Mouse (Mus musculus) T-cell, adult 2 months (primary cell): Measurements from ENCODE around the gene S1pr5.

ENCODE experiments used
- DNase-seq: peaks from one replicate; pipeline ENCODE4 v3.0.0; 2022; ENCODE audit warnings: low spot score

Gene S1pr5

GRCm38 (mm10) chr9:21204528-21205272, 43.5 kb downstream of the S1pr5 start:
- DNase-seq = no peak

DNA sequence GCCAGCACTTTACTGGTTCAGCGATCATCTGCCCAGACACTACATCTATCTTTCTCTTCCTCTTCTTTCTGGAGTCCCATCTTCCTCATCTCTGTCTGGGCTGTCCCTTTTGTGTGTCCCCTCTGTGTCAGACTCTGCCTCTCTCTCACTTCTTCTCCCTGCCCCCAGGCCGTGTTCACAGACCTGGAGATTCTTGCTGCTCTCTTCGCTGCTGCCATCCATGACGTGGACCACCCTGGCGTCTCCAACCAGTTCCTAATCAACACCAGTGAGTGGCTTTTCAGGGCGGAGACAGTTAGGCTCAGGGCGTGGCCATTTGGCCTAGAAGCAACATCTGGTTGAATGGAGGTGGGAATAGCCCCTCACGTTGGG, 44.1 kb downstream of the S1pr5 start:
- no peak for DNase-seq

- DNase-seq = no peak
Measured at GRCm38 (mm10) chr9:21198960-21199359, 49.3 kb downstream of the S1pr5 start.

GRCm38 (mm10) chr9:21197981-21198380, 50.3 kb downstream of the S1pr5 start:
- no peak for DNase-seq

DNA sequence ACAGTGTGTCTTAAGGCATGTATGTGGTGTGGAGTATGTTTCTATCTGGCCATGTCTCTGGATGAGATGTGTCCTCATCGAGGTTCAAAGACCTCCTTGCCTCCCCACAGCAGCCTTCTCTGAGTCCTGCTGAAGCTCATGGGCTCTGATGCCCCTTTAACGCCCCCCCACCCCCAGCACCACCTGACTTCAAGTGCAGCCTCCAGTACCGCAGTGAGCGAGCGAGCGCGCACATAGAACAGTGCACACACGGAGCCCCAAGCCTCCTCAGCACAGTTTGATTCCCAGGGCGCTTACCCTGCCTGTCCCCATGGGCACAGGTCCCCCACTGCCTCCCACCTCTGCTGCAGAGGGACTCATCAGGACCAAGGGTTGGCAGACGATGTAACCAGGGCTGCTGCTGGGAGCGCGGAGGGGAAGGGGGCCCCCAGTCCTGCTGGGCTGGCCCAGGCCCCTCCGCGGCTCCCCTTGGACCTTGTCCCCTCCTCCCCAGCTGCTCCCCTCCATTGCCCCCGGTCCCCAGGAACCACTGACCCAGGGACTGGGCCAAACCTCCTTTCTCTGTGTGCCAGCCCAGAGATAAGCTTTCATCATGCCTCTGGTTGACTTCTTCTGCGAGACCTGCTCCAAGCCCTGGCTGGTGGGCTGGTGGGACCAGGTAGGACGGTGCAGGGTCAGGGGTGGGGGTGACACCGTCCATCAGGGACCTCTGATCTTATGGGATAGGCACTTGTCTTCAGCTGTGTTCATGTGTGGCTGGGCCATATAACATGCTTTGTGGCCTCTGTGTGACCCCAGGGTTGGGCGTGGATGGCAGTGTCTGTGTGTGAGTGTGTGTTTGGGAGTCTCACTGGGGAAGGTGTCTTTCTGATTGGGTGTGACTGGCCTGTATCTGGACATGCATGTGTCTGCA, 51.5 kb downstream of the S1pr5 start:
- DNase-seq = no peak

DNA sequence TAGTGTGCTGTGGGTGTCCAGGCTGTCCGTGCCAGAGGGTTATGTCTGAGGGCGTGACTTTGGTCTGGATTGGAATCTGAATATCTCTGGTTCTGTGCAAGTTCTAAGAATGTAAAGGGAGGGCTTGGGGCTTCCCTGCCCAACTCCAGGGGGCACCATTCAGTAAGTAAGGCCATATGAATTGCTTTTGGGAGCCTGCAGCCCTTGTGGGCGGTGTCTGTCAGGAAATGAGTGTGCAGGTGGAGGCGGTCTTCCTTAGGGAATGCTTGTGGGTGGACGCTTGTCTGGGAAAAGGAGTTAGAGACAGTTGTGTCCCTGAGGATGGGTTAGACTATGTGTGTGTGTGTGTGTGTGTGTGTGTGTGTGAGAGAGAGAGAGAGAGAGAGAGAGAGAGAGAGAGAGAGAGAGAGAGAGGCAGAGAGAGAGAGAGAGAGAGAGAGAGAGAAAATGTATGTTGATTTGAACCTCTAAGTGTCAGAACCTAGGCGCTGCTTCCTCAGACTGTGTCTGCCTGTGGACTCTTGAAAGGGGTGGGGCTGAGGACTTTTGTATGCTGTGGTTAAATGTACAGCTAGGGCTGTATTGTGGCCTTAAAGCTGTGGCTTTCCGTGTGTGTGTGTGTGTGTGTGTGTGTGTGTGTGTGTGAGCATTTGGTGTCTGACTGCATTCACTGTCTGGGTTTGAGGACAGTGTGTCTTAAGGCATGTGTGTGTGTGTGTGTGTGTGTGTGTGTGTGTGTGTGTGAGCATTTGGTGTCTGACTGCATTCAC, 52.3 kb downstream of the S1pr5 start:
- peak; percentile 57 for DNase-seq

GRCm38 (mm10) chr9:21194787-21195493, 53.3 kb downstream of the S1pr5 start:
- DNase-seq = no peak

GRCm38 (mm10) chr9:21193786-21194185, 54.5 kb downstream of the S1pr5 start:
- DNase-seq = no peak
